Mouse (Mus musculus): Measurements from ENCODE around the gene Rab43. TPM values are rescaled to one million over a fixed set of nuclear protein-coding genes. Genes with fewer than 3 reads are reported as not detected.

Gene Rab43
- polyA plus RNA-seq, 1 experiment from 2014 or later, result 5.8 TPM

Other genes with a start within 250 kb of the Rab43 start
- gene Prokr1, start 221.4 kb downstream of the Rab43 start, polyA plus RNA-seq (2016; fragmentation: Nextera tagmentation; extraction: Ambion mirVana), result 3.1 and 3.4 TPM in 2 replicates
- gene Aplf, start 140.0 kb downstream of the Rab43 start, polyA plus RNA-seq (2016; fragmentation: Nextera tagmentation; extraction: Ambion mirVana), result 13.2 and 13.8 TPM in 2 replicates
- 5.4 and 7.2 TPM in 2 replicates for gene Efcc1, start 81.3 kb downstream of the Rab43 start, polyA plus RNA-seq (2016; fragmentation: Nextera tagmentation; extraction: Ambion mirVana)
- 2.8 and 3.4 TPM in 2 replicates for gene Gp9, start 34.1 kb downstream of the Rab43 start, polyA plus RNA-seq (2016; fragmentation: Nextera tagmentation; extraction: Ambion mirVana)
- gene Gm45140, start 23.6 kb upstream of the Rab43 start, polyA plus RNA-seq (2016; fragmentation: Nextera tagmentation; extraction: Ambion mirVana), result 2.7 and 4.4 TPM in 2 replicates
- gene Isy1, start 26.6 kb upstream of the Rab43 start, polyA plus RNA-seq (2016; fragmentation: Nextera tagmentation; extraction: Ambion mirVana), result 62.4 and 69.1 TPM in 2 replicates
- gene Cnbp, start 38.9 kb upstream of the Rab43 start, polyA plus RNA-seq (2016; fragmentation: Nextera tagmentation; extraction: Ambion mirVana), result 1,252 and 1,396 TPM in 2 replicates
- gene Copg1, start 75.7 kb upstream of the Rab43 start, polyA plus RNA-seq (2016; fragmentation: Nextera tagmentation; extraction: Ambion mirVana), result 150 and 157 TPM in 2 replicates
- gene Hmces, start 101.8 kb upstream of the Rab43 start, polyA plus RNA-seq (2016; fragmentation: Nextera tagmentation; extraction: Ambion mirVana), result 53.8 and 56.8 TPM in 2 replicates
- 20.3 and 22.1 TPM in 2 replicates for gene H1fx, start 169.5 kb upstream of the Rab43 start, polyA plus RNA-seq (2016; fragmentation: Nextera tagmentation; extraction: Ambion mirVana)
- 215 and 225 TPM in 2 replicates for gene Rab7, start 233.1 kb upstream of the Rab43 start, polyA plus RNA-seq (2016; fragmentation: Nextera tagmentation; extraction: Ambion mirVana)

All from midbrain, embryonic 10.5 days (tissue).